Mouse (Mus musculus) E14TG2a.4 (cell line): ENCODE data around the gene Igf1r.
"Not testable (repeated sequence)": the region's sequence is repeated elsewhere in the genome, so short reads cannot be mapped to it uniquely, and the experiment has no call there.

Experiments used
- H3K27me3 ChIP-seq: 2 replicates; pipeline ENCODE4 v1.6.1; 2014; ENCODE audit warnings: low read length, control low read depth; ENCODE audit not compliant: insufficient read depth
- H3K36me3 ChIP-seq: 2 replicates; pipeline ENCODE4 v1.6.1; 2014; ENCODE audit warnings: low read length, control low read depth; ENCODE audit not compliant: insufficient read depth
- H3K4me1 ChIP-seq: replicated peaks from 2 replicates; pipeline ENCODE4 v1.6.1; 2014; ENCODE audit warnings: low read depth, low read length, control low read depth
- H3K4me3 ChIP-seq: replicated peaks from 2 replicates; pipeline ENCODE4 v1.5.1; 2014; ENCODE audit warnings: mild to moderate bottlenecking, low read length
- H3K9me3 ChIP-seq: 2 replicates; pipeline ENCODE4 v1.6.1; 2014; ENCODE audit warnings: low read length, control low read depth
- CTCF ChIP-seq: conservative IDR thresholded peaks from 2 replicates; pipeline ENCODE4 v1.5.1; 2014; ENCODE audit warnings: low read length
- NANOG ChIP-seq: IDR thresholded peaks from 2 replicates; pipeline ENCODE4 v1.6.1; 2014; ENCODE audit warnings: borderline replicate concordance, low read length, mixed read lengths
- POU5F1 ChIP-seq: IDR thresholded peaks from 2 replicates; pipeline ENCODE4 v1.6.1; 2014; ENCODE audit warnings: low read length, borderline replicate concordance

Igf1r gene

DNA sequence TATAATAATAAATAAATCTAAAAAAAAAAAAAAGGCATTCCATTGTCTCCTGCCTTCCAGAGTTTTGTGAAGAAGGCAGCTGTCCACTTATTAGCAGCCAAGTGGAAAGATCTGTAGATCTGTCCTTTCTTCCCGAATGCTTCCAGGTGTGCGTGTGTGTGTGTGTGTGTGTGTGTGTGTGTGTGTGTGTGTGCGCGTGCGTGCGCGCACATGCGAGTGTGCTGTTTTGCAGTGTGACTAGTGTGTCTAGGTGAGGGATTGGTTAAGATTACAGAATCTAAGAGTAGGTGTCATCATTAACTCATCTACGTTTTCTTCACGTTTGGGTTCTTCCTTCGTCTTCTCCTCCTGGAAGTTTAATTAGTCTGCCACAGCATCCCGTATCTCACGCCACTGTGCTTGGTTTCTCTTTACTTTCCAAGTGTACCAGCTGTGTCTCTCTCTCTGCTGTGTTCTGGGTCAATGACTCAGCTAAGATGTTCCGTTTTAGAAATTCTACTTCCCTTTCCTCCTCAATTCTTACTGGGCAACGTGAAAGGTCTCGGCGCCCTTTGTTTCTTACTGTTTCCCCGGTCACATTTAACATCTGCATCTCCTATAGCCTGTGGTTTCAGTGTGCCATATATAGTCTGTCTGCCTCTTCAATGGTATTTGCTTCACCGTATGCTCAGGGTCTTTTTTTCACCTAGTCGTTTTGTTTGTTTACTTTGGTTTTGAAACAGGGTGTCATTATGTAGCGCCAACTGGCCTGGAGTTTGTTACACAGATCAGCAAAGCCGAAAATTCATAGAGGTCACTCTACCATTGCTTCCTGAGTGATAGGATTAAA lies 329.9 kb downstream of the Igf1r start:
- Histone ChIP-seq H3K36me3 (no peaks in the 10 kb centered on the region), H3K4me1 (peaks cover 84% of the 10 kb centered on the region), H3K9me3 (no peaks in the 10 kb centered on the region), H3K27me3 (peaks cover 8% of the 10 kb centered on the region; the same call in 1 of the 2 replicates), H3K4me3 (no peak overlapping the region)
- TF ChIP-seq POU5F1 (no peak), CTCF (no peak), NANOG (no peak)

DNA sequence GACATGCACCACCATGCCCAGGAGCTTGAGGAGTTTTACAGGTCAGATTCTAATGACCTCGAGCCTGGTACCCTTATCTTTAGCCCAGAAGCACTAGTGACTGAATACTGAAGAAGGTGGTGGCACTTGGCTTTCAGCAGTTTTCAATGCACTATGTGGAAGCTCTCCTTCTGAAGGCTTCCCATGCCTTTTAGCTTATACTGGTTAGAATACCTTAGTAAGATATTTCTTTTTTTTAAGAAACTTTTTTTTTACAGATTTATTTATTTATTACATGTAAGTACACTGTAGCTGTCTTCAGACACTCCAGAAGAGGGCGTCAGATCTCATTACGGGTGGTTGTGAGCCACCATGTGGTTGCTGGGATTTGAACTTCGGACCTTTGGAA lies 330.5 kb downstream of the Igf1r start:
- H3K36me3 ChIP-seq, H3K4me3 ChIP-seq, H3K9me3 ChIP-seq, H3K27me3 ChIP-seq: not testable (repeated sequence)
- H3K4me1 ChIP-seq: peaks cover 78% of the 10 kb centered on the region
